Mouse (Mus musculus): Measurements from ENCODE around the gene Rapsn. TPM values are rescaled to one million over a fixed set of nuclear protein-coding genes. Genes with fewer than 3 reads are reported as not detected.

Gene Rapsn
- total and polyA plus RNA-seq, 3 experiments = 0.15 TPM; not detected in 2

DNA sequence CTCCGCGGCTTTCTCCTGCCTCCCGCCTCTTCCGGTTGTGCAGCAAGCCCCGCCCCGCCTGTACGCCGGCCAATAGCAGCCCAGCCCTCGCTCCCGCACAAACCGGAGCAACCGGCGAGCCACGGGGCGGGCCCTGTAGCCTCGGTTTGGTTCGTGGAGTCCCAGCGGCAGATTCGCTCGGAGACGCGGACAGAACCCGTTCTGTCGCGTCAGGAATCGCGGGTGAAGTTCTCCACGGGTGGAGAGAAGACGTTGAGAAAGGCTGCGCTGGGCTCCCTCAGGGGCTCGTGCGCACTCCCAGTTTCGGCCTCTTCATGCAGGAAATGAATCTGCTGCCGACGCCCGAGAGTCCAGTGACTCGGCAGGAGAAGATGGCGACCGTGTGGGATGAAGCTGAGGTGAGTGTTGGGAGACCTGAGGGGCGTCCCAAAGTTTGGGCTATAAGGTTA, 18.5 kb downstream of the Rapsn start, which contains the start of gene Psmc3 (continued):
- TF ChIP-seq E2F4 (IDR thresholded peaks at IDR 0.05; ENCODE audit: insufficient replicate concordance, low read depth, low read length) (no peak), MYC (IDR thresholded peaks at IDR 0.05; ENCODE audit: low read depth, low read length) (no peak; the same call in 1 of the 2 replicates), BHLHE40 (IDR thresholded peaks at IDR 0.05; ENCODE audit: low read depth, low read length) (peak; percentile 47), CHD1 (IDR thresholded peaks at IDR 0.05; ENCODE audit: low read depth, low read length) (no peak), EP300 (IDR thresholded peaks at IDR 0.05; ENCODE audit: low read length) (no peak), CTCF (conservative IDR thresholded peaks at IDR 0.05 in 1 of 2, IDR thresholded peaks at IDR 0.05 in 1 of 2; ENCODE audit: low read depth in 2 of 2, low read length in 2 of 2) (no peak), MEF2A (IDR thresholded peaks at IDR 0.05; ENCODE audit: borderline replicate concordance, low read depth, low read length) (0 out of 2 replicates have a peak, but pooled peaks have one; percentile 13), POLR2A (IDR thresholded peaks at IDR 0.05; ENCODE audit: low read depth, low read length) (peak; percentile 79), POLR2AphosphoS2 (IDR thresholded peaks at IDR 0.05; ENCODE audit: low read depth, low read length) (peak; percentile 42; the same call in 1 of the 2 replicates), JUND (conservative IDR thresholded peaks at IDR 0.05; ENCODE audit: low read depth, low read length) (no peak), ZNF384 (IDR thresholded peaks at IDR 0.05; ENCODE audit: low read depth, low read length) (no peak), MAZ (IDR thresholded peaks at IDR 0.05; ENCODE audit: low read depth, low read length) (no peak), ELF1 (IDR thresholded peaks at IDR 0.05; ENCODE audit: low read depth, low read length) (peak; percentile 90), GABPA (IDR thresholded peaks at IDR 0.05; ENCODE audit: insufficient replicate concordance, low read depth, low read length) (peak; percentile 40; the same call in 1 of the 2 replicates), USF2 (conservative IDR thresholded peaks at IDR 0.05; ENCODE audit: low read depth, low read length) (no peak), MXI1 (IDR thresholded peaks at IDR 0.05; ENCODE audit: low read depth, low read length) (peak; percentile 71), JUN (IDR thresholded peaks at IDR 0.05; ENCODE audit: insufficient read depth, low read depth, low read length) (no peak), RCOR1 (conservative IDR thresholded peaks at IDR 0.05; ENCODE audit: low read depth, low read length) (peak; percentile 58; the same call in 1 of the 2 replicates), ZC3H11A (IDR thresholded peaks at IDR 0.05; ENCODE audit: low read depth, low read length) (peak; percentile 99), SMC3 (IDR thresholded peaks at IDR 0.05; ENCODE audit: low read depth, low read length) (no peak), ZMIZ1 (IDR thresholded peaks at IDR 0.05; ENCODE audit: low read depth, low read length) (peak; percentile 45; the same call in 1 of the 2 replicates)

DNA sequence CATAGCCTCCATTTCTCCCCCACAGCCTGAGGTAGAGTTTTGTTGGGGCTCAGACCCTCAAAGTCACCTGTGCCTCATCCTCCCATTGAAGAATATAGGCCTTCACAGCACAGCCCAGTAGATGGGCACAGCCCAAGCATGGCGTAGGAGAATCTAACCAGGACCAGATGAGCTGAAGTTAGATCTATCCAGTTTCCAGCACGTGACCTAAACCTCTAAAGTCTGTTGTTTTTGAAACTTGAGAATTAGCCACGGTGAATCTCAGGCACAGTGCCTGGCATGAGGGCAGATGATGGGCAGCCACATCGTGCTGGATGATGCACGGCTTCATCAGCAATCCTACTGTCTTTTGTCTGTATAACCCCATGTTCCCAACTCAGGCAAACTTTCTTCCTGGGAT, 23.0 kb downstream of the Rapsn start:
- Histone ChIP-seq H3K4me3 (replicated peaks in 1 of 3; ENCODE audit: low read depth in 2 of 3, low read length in 2 of 3, poor library complexity in 1 of 3) (no peak overlapping the region), H3K27ac (ENCODE audit: insufficient read depth, low read depth) (no peak overlapping the region), H3K9ac (ENCODE audit: insufficient read depth, low read depth) (no peak overlapping the region), H3K9me3 (replicated peaks; ENCODE audit: low read length) (no peaks in the 10 kb centered on the region), H3K79me2 (replicated peaks; ENCODE audit: control insufficient read depth, extremely low read depth, insufficient read depth, poor library complexity, severe bottlenecking) (peaks cover 13% of the 10 kb centered on the region), H3K27me3 (replicated peaks) (no peaks in the 10 kb centered on the region), H3K4me2 (ENCODE audit: insufficient read depth, low read depth, poor library complexity, severe bottlenecking) (no peak overlapping the region), H3K4me1 (ENCODE audit: control insufficient read depth in 1 of 2, insufficient read depth in 2 of 2) (peaks cover 7 to 13% of the 10 kb centered on the region in 2 experiments), H3K36me3 (replicated peaks in 1 of 2; ENCODE audit: control insufficient read depth in 1 of 2, insufficient read depth in 1 of 2, low read length in 1 of 2) (peaks cover 78 to 86% of the 10 kb centered on the region in 2 experiments)
- dilution Hi-C loops (cut with MboI; ENCODE audit: extremely low pct_ligation_motif_present, extremely low pct_unique_long_range_greater_than_20kb, low sequenced_read_pairs) (no loop called here), in situ Hi-C loops (cut with MboI; ENCODE audit: low pct_ligation_motif_present, low pct_unique_long_range_greater_than_20kb, low sequenced_read_pairs) (no loop called here)
- TF ChIP-seq ETS1 (conservative IDR thresholded peaks at IDR 0.05; ENCODE audit: low read depth, low read length) (no peak), GABPA (IDR thresholded peaks at IDR 0.05; ENCODE audit: insufficient replicate concordance, low read depth, low read length) (no peak), NRF1 (IDR thresholded peaks at IDR 0.05; ENCODE audit: low read depth, low read length) (no peak), SIN3A (IDR thresholded peaks at IDR 0.05; ENCODE audit: low read length) (no peak), KAT2A (IDR thresholded peaks at IDR 0.05; ENCODE audit: insufficient replicate concordance, low read length) (no peak), MAX (IDR thresholded peaks at IDR 0.05; ENCODE audit: low read length) (no peak), MYC (IDR thresholded peaks at IDR 0.05; ENCODE audit: low read depth, low read length) (no peak), TCF12 (IDR thresholded peaks at IDR 0.05; ENCODE audit: low read depth, low read length) (no peak), JUND (conservative IDR thresholded peaks at IDR 0.05; ENCODE audit: low read depth, low read length) (no peak), ZC3H11A (IDR thresholded peaks at IDR 0.05; ENCODE audit: low read depth, low read length) (no peak), MAFK (IDR thresholded peaks at IDR 0.05; ENCODE audit: insufficient replicate concordance, low read length) (no peak), POLR2AphosphoS2 (IDR thresholded peaks at IDR 0.05; ENCODE audit: low read depth, low read length) (no peak), HCFC1 (IDR thresholded peaks at IDR 0.05; ENCODE audit: low read depth, low read length) (no peak), RCOR1 (conservative IDR thresholded peaks at IDR 0.05; ENCODE audit: low read depth, low read length) (no peak), SMC3 (IDR thresholded peaks at IDR 0.05; ENCODE audit: low read depth, low read length) (no peak), MXI1 (IDR thresholded peaks at IDR 0.05; ENCODE audit: low read depth, low read length) (no peak)
- no peak for DNase-seq (ENCODE audit: extremely low read depth)

Data from CH12.LX (cell line).